8 mouse cellular contexts compared by ENCODE assay signal in genomic region chr11:7504651-7505321, GRCm38 (mm10).
DNase-seq lines count a peak whose midpoint lies in the region; ATAC-seq lines count a peak whose summit lies in the region.
"Had no signal": no experiment of that assay in that cellular context is flagged by ENCODE, and none has a peak within 500 bp of the region (broad histone marks: within the 10 kb centered on the region; RNA-seq: fewer than 3 reads in every experiment).

No protein-coding gene starts in this region.

- H3K4me2 ChIP-seq in hindbrain, embryonic 16.5 days (ENCODE audit: low read length): no peak overlapping the region
- H3K4me2 ChIP-seq in hindbrain, embryonic 13.5 days: no peak overlapping the region
- H3K4me2 ChIP-seq in embryonic facial prominence, embryonic 13.5 days: no peak overlapping the region
- H3K4me2 ChIP-seq in kidney, embryonic 15.5 days: no peak overlapping the region
- H3K4me2 ChIP-seq: liver, embryonic 13.5 days had no signal

- ATAC-seq in hindbrain, embryonic 16.5 days: 0 out of 2 replicates have a peak, but pooled peaks have one; percentile 40
- no peak for ATAC-seq in hindbrain, embryonic 13.5 days (ENCODE audit: low FRiP score)
- 0 out of 2 replicates have a peak, but pooled peaks have one; percentile 67 for ATAC-seq in embryonic facial prominence, embryonic 13.5 days (ENCODE audit: insufficient number of reproducible peaks, insufficient read depth, low FRiP score, low TSS enrichment, low read depth)
- 0 out of 2 replicates have a peak, but pooled peaks have one; percentile 44 for ATAC-seq in kidney, embryonic 15.5 days (replicated peaks; ENCODE audit: low FRiP score)

- H3K9me3 ChIP-seq in hindbrain, embryonic 16.5 days (ENCODE audit: control insufficient read depth, low read length): no peaks in the 10 kb centered on the region
- no peaks in the 10 kb centered on the region for H3K9me3 ChIP-seq in hindbrain, embryonic 13.5 days
- H3K9me3 ChIP-seq in embryonic facial prominence, embryonic 13.5 days: no peaks in the 10 kb centered on the region
- no peaks in the 10 kb centered on the region for H3K9me3 ChIP-seq in kidney, embryonic 15.5 days (replicated peaks)
- H3K9me3 ChIP-seq: liver, embryonic 13.5 days had no signal

- H3K36me3 ChIP-seq in hindbrain, embryonic 16.5 days (ENCODE audit: control insufficient read depth, insufficient read depth, low read length): no peaks in the 10 kb centered on the region
- H3K36me3 ChIP-seq in hindbrain, embryonic 13.5 days: no peaks in the 10 kb centered on the region
- no peaks in the 10 kb centered on the region for H3K36me3 ChIP-seq in embryonic facial prominence, embryonic 13.5 days
- H3K36me3 ChIP-seq in kidney, embryonic 15.5 days: no peaks in the 10 kb centered on the region
- H3K36me3 ChIP-seq: liver, embryonic 13.5 days had no signal

- DNase-seq in adrenal gland, adult 8-10 months: peak; percentile 35
- no peak for DNase-seq in left cerebral cortex, adult 9 months (ENCODE audit: low spot score in 2 of 2)
- DNase-seq in layer of hippocampus, postnatal 36 days: no peak
- DNase-seq: liver, embryonic 13.5 days had no signal

- no peak overlapping the region for H3K9ac ChIP-seq in hindbrain, embryonic 16.5 days (ENCODE audit: low read depth, low read length)
- no peak overlapping the region for H3K9ac ChIP-seq in hindbrain, embryonic 13.5 days
- H3K9ac ChIP-seq in embryonic facial prominence, embryonic 13.5 days: no peak overlapping the region
- H3K9ac ChIP-seq in kidney, embryonic 15.5 days: no peak overlapping the region
- H3K9ac ChIP-seq: liver, embryonic 13.5 days had no signal

- H3K27ac ChIP-seq in hindbrain, embryonic 16.5 days (ENCODE audit: low read depth, low read length): no peak overlapping the region
- no peak overlapping the region for H3K27ac ChIP-seq in hindbrain, embryonic 13.5 days
- H3K27ac ChIP-seq in embryonic facial prominence, embryonic 13.5 days: no peak overlapping the region
- H3K27ac ChIP-seq in kidney, embryonic 15.5 days: 0 out of 2 replicates have a peak overlapping the region, but pooled peaks have one; percentile 45
- H3K27ac ChIP-seq: liver, embryonic 13.5 days had no signal

- no peaks in the 10 kb centered on the region for H3K4me1 ChIP-seq in hindbrain, embryonic 16.5 days (ENCODE audit: control insufficient read depth, insufficient read depth, low read depth, low read length)
- no peaks in the 10 kb centered on the region for H3K4me1 ChIP-seq in hindbrain, embryonic 13.5 days (replicated peaks)
- peaks cover 7% of the 10 kb centered on the region; the same call in 1 of the 2 replicates for H3K4me1 ChIP-seq in embryonic facial prominence, embryonic 13.5 days
- H3K4me1 ChIP-seq in kidney, embryonic 15.5 days: peaks cover 18% of the 10 kb centered on the region
- H3K4me1 ChIP-seq: liver, embryonic 13.5 days had no signal

- 82% methylated on average over 10 of the region's 10 CpGs for WGBS in hindbrain, embryonic 16.5 days
- WGBS in hindbrain, embryonic 13.5 days: 89% methylated on average over 10 of the region's 10 CpGs
- WGBS in embryonic facial prominence, embryonic 13.5 days: 81% methylated on average over 10 of the region's 10 CpGs
- WGBS in kidney, embryonic 15.5 days: 82% methylated on average over 10 of the region's 10 CpGs

- no peak overlapping the region for H3K4me3 ChIP-seq in hindbrain, embryonic 16.5 days (ENCODE audit: low read length)
- no peak overlapping the region for H3K4me3 ChIP-seq in hindbrain, embryonic 13.5 days
- H3K4me3 ChIP-seq in embryonic facial prominence, embryonic 13.5 days: no peak overlapping the region
- no peak overlapping the region for H3K4me3 ChIP-seq in kidney, embryonic 15.5 days (replicated peaks)
- H3K4me3 ChIP-seq: liver, embryonic 13.5 days had no signal

- H3K27me3 ChIP-seq in hindbrain, embryonic 16.5 days (replicated peaks; ENCODE audit: control insufficient read depth, insufficient read depth, low read length): no peaks in the 10 kb centered on the region
- H3K27me3 ChIP-seq in hindbrain, embryonic 13.5 days: no peaks in the 10 kb centered on the region
- H3K27me3 ChIP-seq in embryonic facial prominence, embryonic 13.5 days: no peaks in the 10 kb centered on the region
- no peaks in the 10 kb centered on the region for H3K27me3 ChIP-seq in kidney, embryonic 15.5 days
- H3K27me3 ChIP-seq: liver, embryonic 13.5 days had no signal
